Mouse (Mus musculus) intestine, postnatal 0 days (tissue): ENCODE data around the gene Alkbh7. TPM values are rescaled to one million over a fixed set of nuclear protein-coding genes. Genes with fewer than 3 reads are reported as not detected.

ENCODE experiments used
- ATAC-seq: fragments of 200-750 bp; cut with Nextera tagmentation; 2 replicates; pipeline ENCODE4 v1.8.0; 2017; ENCODE audit warnings: mild to moderate bottlenecking, moderate TSS enrichment, moderate library complexity
- H3K27ac ChIP-seq: fragments of 300-500 bp; sonication (generic); 2 replicates; pipeline ENCODE4 v1.5.1; 2014; ENCODE audit warnings: mild to moderate bottlenecking, low read depth, low read length, moderate library complexity
- H3K27me3 ChIP-seq: fragments of 300-500 bp; sonication (generic); replicated peaks from 2 replicates; pipeline ENCODE4 v1.6.1; 2014; ENCODE audit warnings: low read length, mixed read lengths; ENCODE audit not compliant: control insufficient read depth, insufficient read depth
- H3K36me3 ChIP-seq: fragments of 300-500 bp; sonication (generic); 2 replicates; pipeline ENCODE4 v1.6.1; 2014; ENCODE audit warnings: mild to moderate bottlenecking, moderate library complexity; ENCODE audit not compliant: control insufficient read depth, insufficient read depth
- H3K4me1 ChIP-seq: fragments of 300-500 bp; sonication (generic); replicated peaks from 2 replicates; pipeline ENCODE4 v1.6.1; 2014; ENCODE audit warnings: antibody characterized with exemption, low read length, mixed read lengths; ENCODE audit not compliant: control insufficient read depth, insufficient read depth
- H3K4me2 ChIP-seq: fragments of 300-500 bp; sonication (generic); replicated peaks from 2 replicates; pipeline ENCODE4 v1.6.1; 2014; ENCODE audit warnings: low read depth, mild to moderate bottlenecking, moderate library complexity
- H3K4me3 ChIP-seq: fragments of 300-500 bp; sonication (generic); 2 replicates; pipeline ENCODE4 v1.5.1; 2014; ENCODE audit warnings: low read depth, low read length
- H3K9ac ChIP-seq: fragments of 300-500 bp; sonication (generic); 2 replicates; pipeline ENCODE4 v1.6.1; 2014; ENCODE audit warnings: mild to moderate bottlenecking, low read depth, low read length
- H3K9me3 ChIP-seq: fragments of 300-500 bp; sonication (generic); 2 replicates; pipeline ENCODE4 v1.6.1; 2016; ENCODE audit warnings: mixed run types; ENCODE audit not compliant: control insufficient read depth
- CTCF ChIP-seq: sonication (generic); IDR thresholded peaks from 2 replicates; pipeline ENCODE4 v1.5.1; 2016; ENCODE audit warnings: low read depth, mild to moderate bottlenecking, control low read depth, antibody characterized with exemption, moderate library complexity
- WGBS: fragments of 180-500 bp; shearing (Covaris S2); extraction: QIAGEN DNeasy Blood & Tissue Kit; methylation state at CpG from one replicate; pipeline ENCODE4 v1.1.7; 2014; 5-methylcytosine and 5-hydroxymethylcytosine counted together
- polyA plus RNA-seq: library from polyadenylated mRNA; unstranded; fragments of >200 nt; fragmentation: Nextera tagmentation; extraction: Ambion mirVana; gene quantifications from 2 replicates; pipeline ENCODE4 v1.2.1, GENCODE M21; 2015

Alkbh7 gene
- polyA plus RNA-seq, 1 experiment from 2014 or later: 25.7 TPM

DNA sequence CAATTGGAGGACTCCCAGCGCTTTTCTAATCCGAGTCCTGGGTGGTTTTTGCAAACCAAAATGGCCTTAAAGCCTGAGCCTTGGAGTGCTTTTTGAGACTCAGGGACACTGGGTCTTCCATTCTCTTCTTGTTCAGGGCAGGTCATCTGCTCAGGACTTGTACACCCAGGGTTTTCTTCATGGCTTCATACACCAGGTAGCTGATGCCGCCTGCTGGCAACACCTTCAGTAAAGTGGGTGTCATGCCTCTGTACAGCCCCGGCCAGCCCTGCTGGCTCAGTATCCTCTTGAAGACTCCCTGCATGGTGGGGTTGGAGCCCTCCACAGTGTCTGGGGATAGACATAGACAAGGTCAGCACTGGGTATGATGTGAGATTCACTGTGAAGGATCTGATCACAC is 35.7 kb downstream of the Alkbh7 start:
- Histone ChIP-seq H3K4me2 (no peak overlapping the region), H3K4me3 (no peak overlapping the region), H3K27me3 (no peaks in the 10 kb centered on the region), H3K4me1 (peaks cover 3% of the 10 kb centered on the region; the same call in 1 of the 2 replicates), H3K9ac (0 out of 2 replicates have a peak overlapping the region, but pooled peaks have one; percentile 8), H3K9me3 (no peaks in the 10 kb centered on the region), H3K36me3 (peaks cover 9% of the 10 kb centered on the region), H3K27ac (no peak overlapping the region)
- 87% methylated on average over 4 of the region's 4 CpGs for WGBS
- no peak for TF ChIP-seq CTCF
- ATAC-seq: no peak

DNA sequence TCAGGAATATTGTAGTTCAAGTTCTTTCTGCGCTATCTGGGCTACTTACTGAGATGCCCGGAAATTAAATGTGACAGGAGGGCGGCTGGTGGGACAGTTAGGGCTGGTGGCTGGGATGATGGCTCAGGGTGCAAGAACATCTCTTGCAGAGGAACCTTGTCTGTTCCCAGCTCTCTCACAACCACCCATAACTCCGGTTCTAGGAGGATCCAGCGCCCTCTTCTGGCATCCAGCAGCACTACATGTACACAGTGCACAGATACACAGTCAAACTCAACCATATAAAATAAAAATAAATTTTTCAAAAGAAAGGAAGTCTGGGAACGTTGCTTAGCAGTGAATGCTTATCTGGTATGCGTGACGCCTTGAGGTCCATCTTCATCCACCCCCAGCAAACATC is 41.8 kb downstream of the Alkbh7 start:
- H3K4me1 ChIP-seq: no peaks in the 10 kb centered on the region
- no peak overlapping the region for H3K4me2 ChIP-seq
- peak; percentile 50 for TF ChIP-seq CTCF
- H3K4me3 ChIP-seq: no peak overlapping the region
- no peaks in the 10 kb centered on the region for H3K9me3 ChIP-seq
- no peaks in the 10 kb centered on the region for H3K36me3 ChIP-seq
- 36% methylated on average over 8 of the region's 8 CpGs for WGBS
- no peak overlapping the region for H3K9ac ChIP-seq
- no peak overlapping the region for H3K27ac ChIP-seq
- ATAC-seq: no peak
- H3K27me3 ChIP-seq: no peaks in the 10 kb centered on the region

DNA sequence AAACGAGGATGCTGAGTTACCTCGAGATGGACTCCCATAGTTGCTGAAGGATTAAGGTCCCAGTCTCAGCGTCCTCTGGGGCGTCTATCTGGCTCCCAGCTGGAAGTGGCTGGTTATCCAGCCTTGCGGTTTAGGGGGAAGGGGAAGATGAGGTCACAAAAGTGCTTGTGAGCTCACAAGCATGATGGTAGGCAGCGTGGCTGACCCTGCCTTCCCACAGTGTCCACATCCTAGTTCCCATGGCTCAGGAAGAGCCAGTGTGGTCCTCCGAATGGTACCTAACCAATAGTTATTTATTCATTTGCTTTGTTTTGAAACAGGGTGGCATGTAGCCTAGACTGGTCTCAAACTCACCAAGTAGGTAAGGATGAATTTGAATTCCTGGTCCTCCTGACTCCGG is 44.4 kb downstream of the Alkbh7 start, which contains the start of gene Slc25a41:
TSS of gene Slc25a41 (minus strand) at position 101 of the 400 bp plus-strand sequence.
- Histone ChIP-seq H3K9me3 (no peaks in the 10 kb centered on the region), H3K9ac (no peak within 1 kb of the TSS), H3K4me3 (no peak within 1 kb of the TSS), H3K4me1 (no peaks in the 10 kb centered on the region), H3K27ac (no peak within 1 kb of the TSS), H3K4me2 (no peak within 1 kb of the TSS), H3K36me3 (peaks cover 6% of the 10 kb centered on the region; the same call in 1 of the 2 replicates), H3K27me3 (no peaks in the 10 kb centered on the region)
- no peak for ATAC-seq
- 69% methylated on average over 8 of the region's 8 CpGs for WGBS
- no peak for TF ChIP-seq CTCF

DNA sequence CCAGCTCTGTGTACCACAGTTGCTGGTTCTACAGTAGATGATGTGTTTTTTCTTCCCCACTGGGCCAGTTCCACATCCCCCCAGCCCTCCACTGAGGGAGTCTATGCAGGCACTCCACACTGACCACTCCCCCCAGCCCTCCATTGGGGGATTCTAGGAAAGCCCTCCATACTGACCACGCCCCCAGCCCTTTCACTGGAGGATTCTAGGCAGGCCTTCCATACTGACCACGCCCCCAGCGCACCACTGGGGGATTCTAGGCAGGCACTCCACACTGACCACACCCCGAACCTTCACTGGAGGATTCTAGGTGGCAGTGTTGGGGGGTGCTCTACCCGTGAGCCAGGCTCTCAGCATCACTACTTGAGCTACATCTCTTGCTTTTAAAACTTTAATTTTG is 50.3 kb downstream of the Alkbh7 start:
- Histone ChIP-seq H3K9ac (no peak overlapping the region), H3K4me2 (no peak overlapping the region), H3K4me3 (no peak overlapping the region), H3K27me3 (no peaks in the 10 kb centered on the region), H3K9me3 (no peaks in the 10 kb centered on the region), H3K36me3 (peaks cover 6% of the 10 kb centered on the region; the same call in 1 of the 2 replicates), H3K4me1 (no peaks in the 10 kb centered on the region), H3K27ac (no peak overlapping the region)
- TF ChIP-seq CTCF: no peak
- ATAC-seq: no peak
- 60% methylated on average over 5 of the region's 5 CpGs for WGBS

DNA sequence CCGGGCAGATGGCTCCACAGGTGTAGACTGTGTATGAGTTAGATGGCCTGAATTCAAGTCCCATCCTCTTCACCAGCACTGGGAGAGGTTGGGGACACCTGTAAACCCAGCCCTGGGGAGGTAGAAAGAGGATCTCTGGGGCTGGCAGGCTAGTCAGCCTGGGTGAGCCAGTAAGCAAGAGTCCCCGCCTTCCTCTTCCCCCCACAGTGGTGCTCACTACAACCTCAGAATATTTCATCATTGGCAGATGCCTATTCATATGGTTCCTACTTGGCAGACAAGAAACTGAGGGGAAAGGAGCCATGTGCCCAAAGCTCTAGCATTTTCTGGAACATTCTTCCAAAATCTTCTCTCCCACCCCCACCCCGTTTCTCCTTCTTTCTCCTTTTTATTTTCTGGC is 51.7 kb downstream of the Alkbh7 start:
- no peak for TF ChIP-seq CTCF
- Histone ChIP-seq H3K36me3 (peaks cover 6% of the 10 kb centered on the region; the same call in 1 of the 2 replicates), H3K4me1 (no peaks in the 10 kb centered on the region), H3K27ac (no peak overlapping the region), H3K4me2 (no peak overlapping the region), H3K9ac (no peak overlapping the region), H3K4me3 (no peak overlapping the region), H3K9me3 (no peaks in the 10 kb centered on the region), H3K27me3 (no peaks in the 10 kb centered on the region)
- WGBS: 84% methylated on average over 3 of the region's 3 CpGs
- no peak for ATAC-seq

Other genes with a start within 250 kb of the Alkbh7 start
- gene Nrtn, start 239.8 kb upstream of the Alkbh7 start, polyA plus RNA-seq: 20.6 and 21.0 TPM in 2 replicates
- 16.1 and 16.6 TPM in 2 replicates for gene Dus3l, start 232.6 kb upstream of the Alkbh7 start, polyA plus RNA-seq
- 0.25 and 0.51 TPM in 2 replicates for gene Prr22, start 227.1 kb upstream of the Alkbh7 start, polyA plus RNA-seq
- gene Rfx2, start 166.3 kb upstream of the Alkbh7 start, polyA plus RNA-seq: 1.4 and 1.6 TPM in 2 replicates
- not detected in 2 replicates for gene Acsbg2, start 122.9 kb upstream of the Alkbh7 start, polyA plus RNA-seq
- 0.23 and 0.30 TPM in 2 replicates for gene 1700061G19Rik, start 121.9 kb upstream of the Alkbh7 start, polyA plus RNA-seq
- 10.5 and 11.9 TPM in 2 replicates for gene Mllt1, start 61.9 kb upstream of the Alkbh7 start, polyA plus RNA-seq
- gene Acer1, start 15.2 kb upstream of the Alkbh7 start, polyA plus RNA-seq: 0.44 and 0.65 TPM in 2 replicates
- gene Clpp, start 7.0 kb upstream of the Alkbh7 start, polyA plus RNA-seq: 77.5 and 78.0 TPM in 2 replicates
- gene Pspn, start 2.7 kb downstream of the Alkbh7 start, polyA plus RNA-seq: not detected in 2 replicates
- 43.3 and 43.5 TPM in 2 replicates for gene Gtf2f1, start 13.9 kb downstream of the Alkbh7 start, polyA plus RNA-seq
- gene Gm17949, start 14.1 kb downstream of the Alkbh7 start, polyA plus RNA-seq: 0.22 and 0.25 TPM in 2 replicates
- 18.8 and 19.9 TPM in 2 replicates for gene Khsrp, start 34.2 kb downstream of the Alkbh7 start, polyA plus RNA-seq
- not detected in 2 replicates for gene Slc25a41, start 44.3 kb downstream of the Alkbh7 start, polyA plus RNA-seq
- gene Crb3, start 61.8 kb downstream of the Alkbh7 start, polyA plus RNA-seq: 121 and 130 TPM in 2 replicates
- 4.8 and 5.1 TPM in 2 replicates for gene Slc25a23, start 62.5 kb downstream of the Alkbh7 start, polyA plus RNA-seq
- 5.2 and 5.3 TPM in 2 replicates for gene Dennd1c, start 81.2 kb downstream of the Alkbh7 start, polyA plus RNA-seq
- 12.6 and 14.6 TPM in 2 replicates for gene Tubb4a, start 90.4 kb downstream of the Alkbh7 start, polyA plus RNA-seq
- 1.2 and 1.6 TPM in 2 replicates for gene Tnfsf9, start 108.0 kb downstream of the Alkbh7 start, polyA plus RNA-seq
- gene Cd70, start 152.4 kb downstream of the Alkbh7 start, polyA plus RNA-seq: not detected in 2 replicates
- 0.10 and 0.12 TPM in 2 replicates for gene Tnfsf14, start 196.8 kb downstream of the Alkbh7 start, polyA plus RNA-seq
- 19.5 TPM in 2 replicates for gene C3, start 230.8 kb downstream of the Alkbh7 start, polyA plus RNA-seq